Mouse (Mus musculus) heart, embryonic 12.5 days (tissue): ENCODE measurements around the gene Usf1. TPM values are rescaled to one million over a fixed set of nuclear protein-coding genes. Genes with fewer than 3 reads are reported as not detected.

ENCODE experiments used
- ATAC-seq: fragments of 200-750 bp; cut with Nextera tagmentation; 2 replicates; pipeline ENCODE4 v1.8.0; 2017; ENCODE audit warnings: moderate TSS enrichment, moderate library complexity; ENCODE audit not compliant: insufficient number of reproducible peaks, low FRiP score
- H3K27ac ChIP-seq: fragments of 300-500 bp; sonication (generic); 2 replicates; pipeline ENCODE4 v1.5.1; 2016; ENCODE audit warnings: mild to moderate bottlenecking, moderate library complexity; ENCODE audit not compliant: poor library complexity, severe bottlenecking
- H3K27me3 ChIP-seq: fragments of 300-500 bp; sonication (generic); replicated peaks from 2 replicates; pipeline ENCODE4 v1.6.1; 2016; ENCODE audit warnings: mild to moderate bottlenecking, moderate library complexity
- H3K36me3 ChIP-seq: fragments of 300-500 bp; sonication (generic); 2 replicates; pipeline ENCODE4 v1.6.1; 2016; ENCODE audit warnings: mild to moderate bottlenecking, moderate library complexity
- H3K4me1 ChIP-seq: fragments of 300-500 bp; sonication (generic); replicated peaks from 2 replicates; pipeline ENCODE4 v1.6.1; 2016; ENCODE audit warnings: mild to moderate bottlenecking
- H3K4me2 ChIP-seq: fragments of 300-500 bp; sonication (generic); 2 replicates; pipeline ENCODE4 v1.6.1; 2016; ENCODE audit warnings: mild to moderate bottlenecking, moderate library complexity
- H3K4me3 ChIP-seq: fragments of 300-500 bp; sonication (generic); 2 replicates; pipeline ENCODE4 v1.5.1; 2016; ENCODE audit warnings: mild to moderate bottlenecking
- H3K9ac ChIP-seq: fragments of 300-500 bp; sonication (generic); 2 replicates; pipeline ENCODE4 v1.6.1; 2016; ENCODE audit warnings: mild to moderate bottlenecking, moderate library complexity
- H3K9me3 ChIP-seq: fragments of 300-500 bp; sonication (generic); replicated peaks from 2 replicates; pipeline ENCODE4 v1.6.1; 2016; ENCODE audit warnings: mild to moderate bottlenecking, moderate library complexity
- WGBS: fragments of 180-500 bp; shearing (Covaris S2); methylation state at CpG from one replicate; pipeline ENCODE4 v1.1.7; 2016; 5-methylcytosine and 5-hydroxymethylcytosine counted together
- polyA plus RNA-seq: library from polyadenylated mRNA; unstranded; fragments of >200 nt; fragmentation: Nextera tagmentation; extraction: Ambion mirVana; gene quantifications from 2 replicates; pipeline ENCODE4 v1.2.1, GENCODE M21; 2016

Usf1 gene
- polyA plus RNA-seq, 1 experiment from 2014 or later: 62.7 TPM

- H3K9ac ChIP-seq: no peak overlapping the region
- no peak for ATAC-seq
- peak overlapping the region; percentile 25 for H3K4me3 ChIP-seq
Observed at GRCm38 (mm10) chr1:171387099-171387498, 24.0 kb upstream of the Usf1 start.

GRCm38 (mm10) chr1:171388376-171389102, 22.6 kb upstream of the Usf1 start, which contains the start of gene Arhgap30:
Arhgap30 (plus strand) TSS chr1:171388954.
- Histone ChIP-seq H3K27me3 (peaks cover 21% of the 10 kb centered on the region), H3K27ac (no peak within 1 kb of the TSS), H3K36me3 (no peaks in the 10 kb centered on the region), H3K4me2 (no peak within 1 kb of the TSS), H3K4me3 (no peak within 1 kb of the TSS), H3K9me3 (no peaks in the 10 kb centered on the region), H3K4me1 (no peaks in the 10 kb centered on the region; the same call in 1 of the 2 replicates), H3K9ac (no peak within 1 kb of the TSS)
- 66% methylated on average over 15 of the region's 15 CpGs for WGBS
- ATAC-seq: no peak

More at GRCm38 (mm10) chr1:171387099-171387498, 24.0 kb upstream of the Usf1 start:
- Histone ChIP-seq H3K9me3 (no peaks in the 10 kb centered on the region), H3K36me3 (no peaks in the 10 kb centered on the region), H3K27ac (no peak overlapping the region), H3K27me3 (peaks cover 24% of the 10 kb centered on the region), H3K4me2 (peak overlapping the region; percentile 63), H3K4me1 (no peaks in the 10 kb centered on the region; the same call in 1 of the 2 replicates)
- 16% methylated on average over 6 of the region's 6 CpGs for WGBS

DNA sequence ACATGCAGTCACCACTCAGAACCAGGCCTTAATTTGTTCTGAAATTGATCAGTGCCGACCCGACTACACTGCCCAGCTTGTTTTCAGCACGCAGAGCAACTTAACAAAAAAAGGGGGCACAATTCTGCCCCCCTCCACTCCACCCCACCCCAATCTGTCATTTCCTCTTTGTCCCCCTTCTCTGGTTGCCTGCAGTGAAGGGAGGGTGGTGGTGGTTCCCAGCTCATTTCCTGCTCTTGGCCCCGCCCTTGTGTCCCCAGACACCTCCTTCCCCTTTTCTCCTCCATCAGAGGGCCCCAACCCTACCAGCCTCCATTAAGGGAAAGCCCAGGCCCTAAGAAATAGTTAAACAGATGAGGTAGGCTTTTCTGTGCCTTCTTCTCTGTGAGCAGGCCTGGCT, 21.0 kb upstream of the Usf1 start:
- 75% methylated on average over 4 of the region's 4 CpGs for WGBS
- ATAC-seq: no peak
- H3K4me1 ChIP-seq: no peaks in the 10 kb centered on the region; the same call in 1 of the 2 replicates
- no peak overlapping the region for H3K27ac ChIP-seq
- H3K9me3 ChIP-seq: no peaks in the 10 kb centered on the region
- no peak overlapping the region for H3K4me2 ChIP-seq
- no peaks in the 10 kb centered on the region for H3K36me3 ChIP-seq
- H3K4me3 ChIP-seq: no peak overlapping the region
- H3K9ac ChIP-seq: no peak overlapping the region
- H3K27me3 ChIP-seq: peaks cover 13% of the 10 kb centered on the region

GRCm38 (mm10) chr1:171401821-171402220, 9.3 kb upstream of the Usf1 start:
- no peak overlapping the region for H3K27ac ChIP-seq

DNA sequence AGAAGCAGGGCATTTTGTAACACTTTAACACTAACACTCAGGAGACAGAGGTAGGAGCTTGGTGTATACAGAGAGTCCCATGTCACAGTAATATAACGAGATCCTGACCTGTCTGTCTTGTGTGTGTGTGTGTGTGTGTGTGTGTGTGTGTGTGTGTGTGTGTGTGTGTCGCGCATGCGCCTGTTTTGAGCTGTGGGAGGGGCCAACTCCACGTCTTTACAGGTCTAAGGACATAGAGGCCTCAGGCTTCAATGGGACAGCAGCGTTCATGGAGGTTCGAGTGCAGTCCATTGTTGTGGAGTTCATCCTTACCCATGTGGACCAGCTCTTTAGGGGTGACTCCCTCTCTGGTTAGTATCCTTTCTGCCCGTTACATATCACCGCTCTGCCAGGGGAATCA, 8.1 kb upstream of the Usf1 start:
- WGBS: 81% methylated on average over 9 of the region's 9 CpGs
- Histone ChIP-seq H3K4me2 (no peak overlapping the region), H3K4me3 (no peak overlapping the region), H3K9me3 (no peaks in the 10 kb centered on the region), H3K4me1 (no peaks in the 10 kb centered on the region), H3K27ac (no peak overlapping the region), H3K9ac (no peak overlapping the region), H3K36me3 (no peaks in the 10 kb centered on the region), H3K27me3 (peaks cover 7% of the 10 kb centered on the region; the same call in 1 of the 2 replicates)
- no peak for ATAC-seq

More at GRCm38 (mm10) chr1:171401821-171402220, 9.3 kb upstream of the Usf1 start:
- H3K9me3 ChIP-seq: no peaks in the 10 kb centered on the region
- H3K9ac ChIP-seq: no peak overlapping the region
- whole genome bisulfite sequencing: 73% methylated on average over 4 of the region's 4 CpGs
- no peaks in the 10 kb centered on the region for H3K36me3 ChIP-seq
- no peak for ATAC-seq
- no peak overlapping the region for H3K4me3 ChIP-seq
- H3K4me1 ChIP-seq: no peaks in the 10 kb centered on the region
- H3K27me3 ChIP-seq: 0 out of 2 replicates have a peak, but pooled peaks cover 4% of the 10 kb centered on the region
- no peak overlapping the region for H3K4me2 ChIP-seq

- Histone ChIP-seq H3K4me2 (no peak overlapping the region), H3K9me3 (no peaks in the 10 kb centered on the region), H3K36me3 (no peaks in the 10 kb centered on the region), H3K4me3 (no peak overlapping the region), H3K4me1 (no peaks in the 10 kb centered on the region; the same call in 1 of the 2 replicates), H3K27me3 (peaks cover 18% of the 10 kb centered on the region; the same call in 1 of the 2 replicates), H3K9ac (no peak overlapping the region), H3K27ac (no peak overlapping the region)
- WGBS: 63% methylated on average over 5 of the region's 5 CpGs
- no peak for ATAC-seq
Observed at GRCm38 (mm10) chr1:171407263-171407662, 3.9 kb upstream of the Usf1 start.

GRCm38 (mm10) chr1:171410231-171410630, 882 bp upstream of the Usf1 start:
- ATAC-seq: no peak
- no peak overlapping the region for H3K4me3 ChIP-seq
- no peaks in the 10 kb centered on the region for H3K9me3 ChIP-seq
- H3K36me3 ChIP-seq: peaks cover 4% of the 10 kb centered on the region
- no peak overlapping the region for H3K9ac ChIP-seq
- H3K4me1 ChIP-seq: peaks cover 17% of the 10 kb centered on the region
- H3K4me2 ChIP-seq: no peak overlapping the region
- 75% methylated on average over 1 of the region's 1 CpGs for WGBS
- H3K27me3 ChIP-seq: peaks cover 18% of the 10 kb centered on the region; the same call in 1 of the 2 replicates
- no peak overlapping the region for H3K27ac ChIP-seq

- peaks cover 16% of the 10 kb centered on the region for H3K36me3 ChIP-seq
- WGBS: 0% methylated on average over 38 of the region's 39 CpGs
- H3K9me3 ChIP-seq: no peaks in the 10 kb centered on the region
- H3K4me2 ChIP-seq: peak overlapping the region; percentile 77
- peak; percentile 67 for ATAC-seq
- peaks cover 17% of the 10 kb centered on the region for H3K4me1 ChIP-seq
- peak overlapping the region; percentile 85 for H3K27ac ChIP-seq
- H3K9ac ChIP-seq: peak overlapping the region; percentile 95
- H3K4me3 ChIP-seq: peak overlapping the region; percentile 83
- peaks cover 18% of the 10 kb centered on the region; the same call in 1 of the 2 replicates for H3K27me3 ChIP-seq
Observed at GRCm38 (mm10) chr1:171411492-171411941, 404 bp downstream of the Usf1 start.

DNA sequence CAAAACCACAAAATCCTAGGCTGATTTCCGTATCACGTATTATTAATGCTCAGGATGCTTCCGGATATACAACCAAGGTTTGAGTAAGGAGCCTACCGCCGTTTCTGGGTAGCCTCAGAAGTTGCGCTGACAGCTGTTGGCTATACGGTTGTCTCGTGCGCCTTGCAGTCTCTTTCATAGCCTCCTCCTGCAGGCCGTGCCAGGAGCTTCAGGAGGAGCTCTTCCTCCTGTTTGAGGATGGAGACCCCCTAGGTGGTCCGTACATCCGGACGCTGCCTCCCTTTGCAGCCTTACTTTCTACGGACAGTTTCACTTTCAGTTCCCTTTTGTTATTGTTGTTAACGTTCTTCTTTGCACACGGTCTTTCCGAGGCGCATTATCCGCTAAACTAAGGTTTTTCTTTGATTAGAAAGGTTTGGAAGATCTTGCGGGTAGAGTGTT, 908 bp downstream of the Usf1 start:
- H3K4me3 ChIP-seq: peak overlapping the region; percentile 83
- peaks cover 18% of the 10 kb centered on the region; the same call in 1 of the 2 replicates for H3K27me3 ChIP-seq
- 2% methylated on average over 20 of the region's 20 CpGs for WGBS
- peak; percentile 24; the same call in 1 of the 2 replicates for ATAC-seq
- peaks cover 21% of the 10 kb centered on the region for H3K36me3 ChIP-seq
- H3K27ac ChIP-seq: peak overlapping the region; percentile 85
- H3K9me3 ChIP-seq: no peaks in the 10 kb centered on the region
- peaks cover 17% of the 10 kb centered on the region for H3K4me1 ChIP-seq
- peak overlapping the region; percentile 95 for H3K9ac ChIP-seq
- peak overlapping the region; percentile 77 for H3K4me2 ChIP-seq

GRCm38 (mm10) chr1:171412446-171412845, 1.3 kb downstream of the Usf1 start:
- Histone ChIP-seq H3K4me1 (peaks cover 17% of the 10 kb centered on the region), H3K9ac (peak overlapping the region; percentile 95), H3K27ac (peak overlapping the region; percentile 85), H3K9me3 (no peaks in the 10 kb centered on the region), H3K36me3 (peaks cover 26% of the 10 kb centered on the region), H3K4me3 (peak overlapping the region; percentile 83), H3K27me3 (peaks cover 16% of the 10 kb centered on the region; the same call in 1 of the 2 replicates), H3K4me2 (peak overlapping the region; percentile 77)
- 58% methylated on average over 3 of the region's 3 CpGs for WGBS
- no peak for ATAC-seq

DNA sequence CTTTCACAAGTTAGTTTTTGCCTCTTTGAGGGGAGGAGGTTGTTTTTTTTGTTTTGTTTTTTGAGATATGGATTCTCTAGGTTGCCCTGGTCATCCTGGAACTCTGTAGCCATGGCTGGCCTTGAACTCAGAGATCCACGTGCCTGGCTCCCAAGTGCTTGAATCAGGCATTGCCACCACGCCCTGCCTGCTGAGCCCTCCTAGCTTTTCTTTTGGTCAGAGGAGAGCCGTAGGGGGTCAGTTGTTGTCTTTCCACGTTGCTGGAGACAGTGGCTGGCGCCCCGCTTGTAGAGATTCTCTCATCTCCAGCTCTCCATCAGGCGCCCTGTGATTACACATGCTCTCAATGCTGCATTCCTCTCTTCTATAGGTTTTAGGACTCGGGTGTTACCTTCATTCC, 2.5 kb downstream of the Usf1 start:
- H3K9ac ChIP-seq: no peak overlapping the region
- WGBS: 72% methylated on average over 8 of the region's 8 CpGs
- no peak for ATAC-seq
- H3K27ac ChIP-seq: no peak overlapping the region
- H3K9me3 ChIP-seq: no peaks in the 10 kb centered on the region
- peaks cover 36% of the 10 kb centered on the region for H3K36me3 ChIP-seq
- H3K4me3 ChIP-seq: no peak overlapping the region
- H3K4me2 ChIP-seq: no peak overlapping the region
- peaks cover 6% of the 10 kb centered on the region; the same call in 1 of the 2 replicates for H3K27me3 ChIP-seq
- peaks cover 17% of the 10 kb centered on the region for H3K4me1 ChIP-seq
